Mouse (Mus musculus): ENCODE data around the gene Susd1.

- no peak for TF ChIP-seq POLR2A (IDR thresholded peaks at IDR 0.05; ENCODE audit: borderline replicate concordance, control insufficient read depth, low read depth, low read length)
- no peak for TF ChIP-seq CTCF (IDR thresholded peaks at IDR 0.05; ENCODE audit: control insufficient read depth, insufficient read depth, low read length)
These were observed 65.8 kb downstream of the Susd1 start for GRCm38 (mm10) chr4:59372546-59373157.
